Mouse (Mus musculus) cerebellum, adult 2 months (tissue): ENCODE results near the gene Dlgap5.

Source experiments
- CTCF ChIP-seq: fragments of 200-500 bp; IDR thresholded peaks from 2 replicates; pipeline ENCODE4 v1.5.1; 2011; ENCODE audit warnings: low read depth, mild to moderate bottlenecking, control low read depth, low read length, moderate library complexity, borderline replicate concordance; ENCODE audit not compliant: insufficient read depth
- POLR2A ChIP-seq: fragments of 200-500 bp; IDR thresholded peaks from 2 replicates; pipeline ENCODE4 v1.6.1; 2011; ENCODE audit warnings: low read length, control low read depth, borderline replicate concordance; ENCODE audit not compliant: insufficient read depth

- TF ChIP-seq CTCF (no peak), POLR2A (no peak)
Measured at GRCm38 (mm10) chr14:47421606-47422005, 3.4 kb upstream of the Dlgap5 start.
